Mouse (Mus musculus): ENCODE measurements around the gene Ap1g2. TPM values are rescaled to one million over a fixed set of nuclear protein-coding genes. Genes with fewer than 3 reads are reported as not detected.

Gene Ap1g2
- polyA plus RNA-seq, 1 experiment, result 64.9 TPM

GRCm38 (mm10) chr14:55113975-55114645 is 7.7 kb upstream of the Ap1g2 start:
- Histone ChIP-seq H3K27ac (ENCODE audit: insufficient read depth, low read length) (no peak overlapping the region), H3K36me3 (ENCODE audit: control insufficient read depth, insufficient read depth, low read length) (no peaks in the 10 kb centered on the region), H3K27me3 (ENCODE audit: control insufficient read depth, insufficient read depth, low read length) (peaks cover 25% of the 10 kb centered on the region), H3K4me1 (ENCODE audit: control insufficient read depth, insufficient read depth, insufficient read length) (peaks cover 14% of the 10 kb centered on the region), H3K4me3 (ENCODE audit: extremely low read depth, insufficient read depth, insufficient read length) (no peak overlapping the region)
- DNase-seq (ENCODE audit: low read depth in 1 of 2, low spot score in 2 of 2), result no peak
- TF ChIP-seq CTCF (IDR thresholded peaks at IDR 0.05; ENCODE audit: extremely low read depth, insufficient read depth, insufficient read length, insufficient replicate concordance), result peak; percentile 35; the same call in 1 of the 2 replicates
- no peak for TF ChIP-seq POLR2A (IDR thresholded peaks at IDR 0.05; ENCODE audit: low read depth, low read length)
- WGBS, result 15% methylated on average over 26 of the region's 26 CpGs

- no peak for DNase-seq (ENCODE audit: low read depth in 1 of 2, low spot score in 2 of 2)
- Histone ChIP-seq H3K4me3 (ENCODE audit: extremely low read depth, insufficient read depth, insufficient read length) (no peak overlapping the region), H3K36me3 (ENCODE audit: control insufficient read depth, insufficient read depth, low read length) (no peaks in the 10 kb centered on the region), H3K27me3 (ENCODE audit: control insufficient read depth, insufficient read depth, low read length) (peaks cover 25% of the 10 kb centered on the region), H3K27ac (ENCODE audit: insufficient read depth, low read length) (no peak overlapping the region), H3K4me1 (ENCODE audit: control insufficient read depth, insufficient read depth, insufficient read length) (peaks cover 14% of the 10 kb centered on the region)
- WGBS, result 81% methylated on average over 51 of the region's 51 CpGs
- no peak for TF ChIP-seq CTCF (IDR thresholded peaks at IDR 0.05; ENCODE audit: extremely low read depth, insufficient read depth, insufficient read length, insufficient replicate concordance)
- no peak for TF ChIP-seq POLR2A (IDR thresholded peaks at IDR 0.05; ENCODE audit: low read depth, low read length)
These were observed 7.1 kb upstream of the Ap1g2 start for GRCm38 (mm10) chr14:55113351-55113974.

GRCm38 (mm10) chr14:55111720-55112119 is 5.3 kb upstream of the Ap1g2 start:
- peaks cover 25% of the 10 kb centered on the region for H3K27me3 ChIP-seq (ENCODE audit: control insufficient read depth, insufficient read depth, low read length)
- H3K4me3 ChIP-seq (ENCODE audit: extremely low read depth, insufficient read depth, insufficient read length), result no peak overlapping the region
- H3K36me3 ChIP-seq (ENCODE audit: control insufficient read depth, insufficient read depth, low read length), result no peaks in the 10 kb centered on the region
- DNase-seq (ENCODE audit: low read depth in 1 of 2, low spot score in 2 of 2), result no peak
- peaks cover 14% of the 10 kb centered on the region for H3K4me1 ChIP-seq (ENCODE audit: control insufficient read depth, insufficient read depth, insufficient read length)
- TF ChIP-seq POLR2A (IDR thresholded peaks at IDR 0.05; ENCODE audit: low read depth, low read length) (no peak), CTCF (IDR thresholded peaks at IDR 0.05; ENCODE audit: extremely low read depth, insufficient read depth, insufficient read length, insufficient replicate concordance) (no peak)
- H3K27ac ChIP-seq (ENCODE audit: insufficient read depth, low read length), result no peak overlapping the region
- WGBS, result 81% methylated on average over 2 of the region's 2 CpGs

GRCm38 (mm10) chr14:55110076-55110475 is 3.7 kb upstream of the Ap1g2 start:
- Histone ChIP-seq H3K4me1 (ENCODE audit: control insufficient read depth, insufficient read depth, insufficient read length) (peaks cover 10% of the 10 kb centered on the region), H3K27me3 (ENCODE audit: control insufficient read depth, insufficient read depth, low read length) (peaks cover 16% of the 10 kb centered on the region), H3K27ac (ENCODE audit: insufficient read depth, low read length) (no peak overlapping the region), H3K4me3 (ENCODE audit: extremely low read depth, insufficient read depth, insufficient read length) (no peak overlapping the region), H3K36me3 (ENCODE audit: control insufficient read depth, insufficient read depth, low read length) (no peaks in the 10 kb centered on the region)
- TF ChIP-seq CTCF (IDR thresholded peaks at IDR 0.05; ENCODE audit: extremely low read depth, insufficient read depth, insufficient read length, insufficient replicate concordance) (no peak), POLR2A (IDR thresholded peaks at IDR 0.05; ENCODE audit: low read depth, low read length) (no peak)
- 67% methylated on average over 9 of the region's 9 CpGs for WGBS
- no peak for DNase-seq (ENCODE audit: low read depth in 1 of 2, low spot score in 2 of 2)

GRCm38 (mm10) chr14:55109048-55109873 is 2.9 kb upstream of the Ap1g2 start:
- Histone ChIP-seq H3K4me3 (ENCODE audit: extremely low read depth, insufficient read depth, insufficient read length) (no peak overlapping the region), H3K27ac (ENCODE audit: insufficient read depth, low read length) (no peak overlapping the region), H3K4me1 (ENCODE audit: control insufficient read depth, insufficient read depth, insufficient read length) (peaks cover 3% of the 10 kb centered on the region; the same call in 1 of the 2 replicates), H3K36me3 (ENCODE audit: control insufficient read depth, insufficient read depth, low read length) (no peaks in the 10 kb centered on the region; the same call in 1 of the 2 replicates), H3K27me3 (ENCODE audit: control insufficient read depth, insufficient read depth, low read length) (peaks cover 9% of the 10 kb centered on the region; the same call in 1 of the 2 replicates)
- 27% methylated on average over 21 of the region's 21 CpGs for WGBS
- no peak for DNase-seq (ENCODE audit: low read depth in 1 of 2, low spot score in 2 of 2)
- TF ChIP-seq POLR2A (IDR thresholded peaks at IDR 0.05; ENCODE audit: low read depth, low read length) (no peak), CTCF (IDR thresholded peaks at IDR 0.05; ENCODE audit: extremely low read depth, insufficient read depth, insufficient read length, insufficient replicate concordance) (no peak)

GRCm38 (mm10) chr14:55108202-55108870 is 1.9 kb upstream of the Ap1g2 start:
- Histone ChIP-seq H3K27me3 (ENCODE audit: control insufficient read depth, insufficient read depth, low read length) (peaks cover 2% of the 10 kb centered on the region; the same call in 1 of the 2 replicates), H3K4me1 (ENCODE audit: control insufficient read depth, insufficient read depth, insufficient read length) (no peaks in the 10 kb centered on the region), H3K36me3 (ENCODE audit: control insufficient read depth, insufficient read depth, low read length) (peaks cover 3% of the 10 kb centered on the region; the same call in 1 of the 2 replicates), H3K27ac (ENCODE audit: insufficient read depth, low read length) (no peak overlapping the region), H3K4me3 (ENCODE audit: extremely low read depth, insufficient read depth, insufficient read length) (no peak overlapping the region)
- 65% methylated on average over 9 of the region's 9 CpGs for WGBS
- no peak for DNase-seq (ENCODE audit: low read depth in 1 of 2, low spot score in 2 of 2)
- TF ChIP-seq POLR2A (IDR thresholded peaks at IDR 0.05; ENCODE audit: low read depth, low read length) (no peak), CTCF (IDR thresholded peaks at IDR 0.05; ENCODE audit: extremely low read depth, insufficient read depth, insufficient read length, insufficient replicate concordance) (no peak)

Measured in spleen, adult 2 months (tissue).